Mouse (Mus musculus): ENCODE measurements around the gene Agbl4.

GRCm38 (mm10) chr4:111475374-111475971 is 1078.0 kb downstream of the Agbl4 start:
- TF ChIP-seq ZNF384 (IDR thresholded peaks at IDR 0.05; ENCODE audit: low read depth, low read length), result no peak
- TF ChIP-seq CHD2 (IDR thresholded peaks at IDR 0.05; ENCODE audit: low read depth, low read length), result no peak

Data from ES-E14 (cell line).